Mouse (Mus musculus): ENCODE measurements around the gene Arhgef6. TPM values are rescaled to one million over a fixed set of nuclear protein-coding genes. Genes with fewer than 3 reads are reported as not detected.

Gene Arhgef6
- 1 to 10 TPM; 5.9 to 6.4 TPM for total RNA-seq (2021)

DNA sequence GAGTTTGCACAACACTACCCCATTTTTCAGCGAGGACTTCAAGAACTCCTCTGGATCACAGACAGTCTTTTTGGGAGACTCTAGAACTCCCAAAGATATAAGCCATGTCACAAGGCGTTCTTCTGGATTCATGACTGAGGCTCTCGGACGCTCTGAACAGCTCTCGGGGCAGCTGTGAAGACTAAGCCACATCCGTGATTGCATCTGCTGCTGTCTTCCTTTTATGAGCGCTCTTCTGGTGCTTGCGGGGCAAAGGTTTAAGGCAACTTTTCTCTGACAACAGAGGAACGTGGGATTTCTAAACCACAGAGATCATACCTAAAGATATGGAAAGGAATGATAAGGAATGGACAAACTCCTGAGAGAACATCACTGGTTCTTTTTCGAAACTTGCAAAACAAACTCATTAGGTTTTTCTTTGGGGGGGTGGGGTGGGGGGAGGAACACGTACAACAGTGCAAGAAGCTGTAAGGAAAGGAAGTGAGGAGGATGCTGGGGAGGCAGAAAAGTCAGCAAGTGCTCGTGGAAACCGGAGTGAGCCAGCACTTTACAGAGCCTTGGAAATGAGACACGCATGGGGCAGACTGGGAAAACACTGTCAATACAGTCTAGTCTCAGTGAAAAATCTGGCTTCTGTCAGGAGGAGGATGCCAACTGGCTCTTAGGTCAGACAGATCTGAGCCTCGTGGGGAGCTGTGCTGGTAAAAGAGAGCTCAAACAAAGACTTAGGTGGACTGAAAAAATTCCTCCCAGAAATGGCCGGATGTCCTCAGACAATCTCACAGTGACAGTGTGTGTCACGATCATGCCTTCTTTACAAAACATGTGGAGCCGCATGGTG lies at the start of gene Arhgef6:
Arhgef6 (minus strand) TSS at position 359 of the 841 bp plus-strand sequence.
- intact Hi-C loops (cut with DNase I), result no loop called here
- DNase-seq, result peak; percentile 13

- DNase-seq, result peak; percentile 34
- intact Hi-C loops (cut with DNase I), result no loop called here
These were observed 42.4 kb upstream of the Arhgef6 start for GRCm38 (mm10) chrX:57380915-57381314.

- intact Hi-C loops (cut with DNase I), result no loop called here
- DNase-seq, result no peak
These were observed 40.0 kb upstream of the Arhgef6 start for GRCm38 (mm10) chrX:57378579-57378978.

GRCm38 (mm10) chrX:57377096-57377495 lies 38.6 kb upstream of the Arhgef6 start:
- DNase-seq, result no peak
- intact Hi-C loops (cut with DNase I), result no loop called here

DNA sequence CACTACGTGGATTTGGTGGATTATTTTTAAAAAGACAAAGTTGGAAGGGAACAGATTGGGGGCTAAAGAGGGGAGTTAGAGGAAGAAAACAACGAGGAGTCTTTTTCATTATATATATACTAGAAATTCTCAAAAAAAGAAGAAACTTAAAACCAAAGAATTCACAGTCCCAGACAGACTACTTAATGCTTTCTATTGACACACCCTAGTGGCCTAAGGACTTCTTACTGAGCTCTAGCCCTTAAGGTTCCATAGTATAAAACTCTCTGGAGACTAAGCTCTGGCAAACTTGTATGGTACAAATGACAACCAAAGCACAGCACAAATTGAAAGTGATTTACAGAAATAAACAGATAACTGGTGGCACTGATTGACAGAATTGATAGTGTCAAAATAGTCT lies 35.5 kb upstream of the Arhgef6 start:
- intact Hi-C loops (cut with DNase I), result no loop called here
- DNase-seq, result no peak

DNA sequence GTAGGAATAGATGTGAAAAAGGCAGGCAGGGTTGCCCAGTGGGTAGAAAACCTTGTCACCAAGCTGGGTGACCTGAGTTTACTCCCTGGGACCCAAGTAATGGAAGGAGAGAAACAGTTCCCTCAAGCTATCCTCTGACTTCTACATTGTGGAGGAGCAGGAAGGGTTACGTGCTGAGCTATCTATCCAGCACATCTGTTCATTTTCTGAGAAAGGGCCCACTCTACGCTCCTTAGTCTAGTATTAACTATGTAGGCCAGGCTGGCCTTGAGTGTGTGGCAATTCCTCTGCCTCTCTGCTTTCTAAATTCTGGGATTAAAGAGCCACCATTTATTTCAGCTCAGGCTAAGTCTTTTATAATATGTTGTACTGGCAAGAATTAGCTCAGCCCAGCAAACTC lies 35.0 kb upstream of the Arhgef6 start:
- no peak for DNase-seq
- intact Hi-C loops (cut with DNase I), result no loop called here

DNA sequence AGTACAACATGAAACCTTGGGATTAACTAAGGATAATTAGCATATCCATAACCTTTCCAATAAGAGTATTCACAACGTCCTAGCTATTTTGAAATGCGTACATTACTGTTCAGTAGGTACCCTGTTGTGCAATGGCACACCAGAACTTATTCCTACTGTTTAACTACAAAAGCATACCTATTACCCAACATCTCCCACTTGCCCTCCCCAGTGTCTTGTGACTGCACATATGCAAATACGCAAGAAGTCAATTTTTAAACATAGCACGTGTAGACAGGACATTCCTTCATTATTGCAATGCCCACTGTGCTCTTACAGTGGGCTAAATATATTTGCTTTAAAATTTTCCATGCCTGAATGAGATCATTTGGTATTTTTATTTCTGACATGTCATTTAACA lies 34.4 kb upstream of the Arhgef6 start:
- DNase-seq, result no peak
- intact Hi-C loops (cut with DNase I), result no loop called here

- intact Hi-C loops (cut with DNase I), result no loop called here
- DNase-seq, result no peak
These were observed 26.5 kb upstream of the Arhgef6 start for GRCm38 (mm10) chrX:57364891-57365569.

GRCm38 (mm10) chrX:57359316-57359715 lies 20.8 kb upstream of the Arhgef6 start:
- no peak for DNase-seq
- intact Hi-C loops (cut with DNase I), result no loop called here

DNA sequence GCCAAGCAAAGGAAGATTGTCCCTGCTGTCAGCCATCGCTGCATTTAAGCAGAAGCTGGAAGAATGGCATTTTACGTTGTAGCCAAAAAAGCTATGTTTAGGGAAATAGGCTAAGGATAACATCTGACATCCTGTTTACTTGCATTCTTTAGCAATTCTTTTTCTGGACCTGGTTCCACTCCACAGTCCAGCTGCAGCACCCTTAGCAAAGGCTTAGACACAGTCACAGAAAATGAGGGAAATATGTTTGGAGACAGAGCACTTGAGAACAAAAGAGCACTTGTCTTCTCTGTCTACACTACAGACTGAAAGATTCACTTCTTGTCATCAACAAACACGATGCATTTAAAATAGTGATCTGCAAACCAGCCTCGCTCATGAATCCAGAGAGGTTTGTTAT lies 691 bp upstream of the Arhgef6 start:
- intact Hi-C loops (cut with DNase I), result no loop called here
- no peak for DNase-seq

- no peak for DNase-seq
- intact Hi-C loops (cut with DNase I), result no loop called here
These were observed 947 bp downstream of the Arhgef6 start for GRCm38 (mm10) chrX:57337582-57337981.

- intact Hi-C loops (cut with DNase I), result no loop called here
- no peak for DNase-seq
These were observed 1.6 kb downstream of the Arhgef6 start for GRCm38 (mm10) chrX:57336958-57337357.

DNA sequence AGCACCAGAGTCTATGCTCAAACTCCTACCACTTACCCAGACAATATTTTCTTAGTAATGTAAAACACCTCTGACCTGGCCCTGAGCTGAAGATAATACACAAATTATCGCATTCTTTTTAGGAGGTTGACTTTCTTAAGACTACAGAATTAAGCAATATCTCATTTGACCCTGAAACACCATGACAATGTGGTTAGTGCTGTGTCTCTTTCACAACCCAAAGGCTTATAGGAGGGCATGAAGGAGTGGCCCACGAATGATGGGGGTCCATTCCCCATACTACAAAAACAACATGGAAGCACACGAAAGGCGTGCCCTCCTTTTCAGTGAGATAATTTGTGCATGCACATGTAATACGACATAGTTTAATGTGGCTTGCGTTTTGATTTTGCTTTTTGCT lies 3.2 kb downstream of the Arhgef6 start:
- DNase-seq, result no peak
- intact Hi-C loops (cut with DNase I), result no loop called here

DNA sequence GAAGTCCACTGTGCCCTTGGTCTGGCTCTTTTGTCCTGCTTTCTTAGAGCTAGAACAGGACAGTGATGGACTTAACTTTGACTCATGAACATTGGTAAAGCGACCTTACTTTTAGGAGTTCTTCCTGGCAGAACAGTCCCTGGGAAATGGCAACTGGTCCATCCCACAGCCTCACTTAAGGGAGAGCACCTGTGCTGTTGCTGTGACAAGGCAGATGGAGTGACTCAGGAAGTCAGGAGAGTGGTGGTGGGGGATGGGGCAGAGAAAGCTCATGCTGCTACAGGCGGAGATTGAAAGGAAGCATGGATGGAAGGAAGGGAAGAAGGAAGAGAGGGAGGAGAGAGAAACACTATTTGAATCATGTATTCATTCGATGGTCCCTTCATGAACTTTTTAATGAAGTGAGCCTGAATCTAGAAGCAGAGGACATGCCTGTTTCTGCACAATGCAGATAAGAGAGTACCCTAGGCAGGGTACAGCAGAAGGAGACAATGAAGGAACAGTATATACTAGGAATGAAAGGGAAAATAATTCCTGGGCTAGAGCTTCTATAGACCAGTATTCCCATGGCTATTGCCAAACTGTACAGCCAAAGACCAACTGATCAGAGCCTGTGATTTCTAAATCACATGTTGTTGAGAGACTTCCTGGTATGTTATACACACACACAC lies 10.7 kb downstream of the Arhgef6 start:
- intact Hi-C loops (cut with DNase I), result no loop called here

DNA sequence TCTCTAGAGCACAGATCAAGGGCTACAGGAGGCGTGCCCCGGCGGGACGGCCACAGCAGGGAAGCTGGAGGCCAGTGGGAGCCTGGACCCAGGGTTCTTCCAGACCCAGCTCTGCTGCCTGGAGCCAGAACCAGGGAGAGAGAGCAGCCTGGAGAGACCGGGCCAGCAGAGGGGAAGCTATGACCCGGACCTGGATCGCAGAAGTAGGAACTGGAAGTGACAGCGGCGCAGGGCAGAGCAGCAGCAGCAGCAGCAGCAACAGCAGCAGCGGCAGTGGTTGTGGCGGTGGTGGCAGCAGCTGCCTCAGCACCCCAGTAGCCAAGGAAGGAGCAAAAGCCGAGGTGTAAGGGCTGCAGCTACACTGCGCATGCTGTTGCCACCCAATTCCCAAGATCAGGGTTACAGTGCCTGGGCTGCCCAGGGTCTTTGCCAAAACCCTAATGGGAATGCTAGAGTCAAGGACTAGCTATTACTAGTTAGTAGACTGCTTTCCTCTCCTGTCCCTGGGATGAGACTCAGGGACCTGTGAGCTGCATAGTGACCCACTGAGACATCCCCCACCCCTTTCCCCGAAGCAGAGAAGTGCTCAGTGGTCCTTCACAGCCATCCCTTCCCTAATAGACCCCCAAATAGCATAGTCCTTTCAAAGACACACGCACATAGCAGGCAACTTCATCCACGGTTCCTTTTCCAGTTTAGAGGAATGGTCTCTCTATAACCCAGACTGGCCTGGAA lies 11.9 kb downstream of the Arhgef6 start:
- peak; percentile 18 for DNase-seq
- intact Hi-C loops (cut with DNase I), result no loop called here

More for the DNA sequence above, 10.7 kb downstream of the Arhgef6 start:
- no peak for DNase-seq

GRCm38 (mm10) chrX:57325861-57326461 lies 12.6 kb downstream of the Arhgef6 start:
- peak; percentile 31 for DNase-seq
- intact Hi-C loops (cut with DNase I), result no loop called here

DNA sequence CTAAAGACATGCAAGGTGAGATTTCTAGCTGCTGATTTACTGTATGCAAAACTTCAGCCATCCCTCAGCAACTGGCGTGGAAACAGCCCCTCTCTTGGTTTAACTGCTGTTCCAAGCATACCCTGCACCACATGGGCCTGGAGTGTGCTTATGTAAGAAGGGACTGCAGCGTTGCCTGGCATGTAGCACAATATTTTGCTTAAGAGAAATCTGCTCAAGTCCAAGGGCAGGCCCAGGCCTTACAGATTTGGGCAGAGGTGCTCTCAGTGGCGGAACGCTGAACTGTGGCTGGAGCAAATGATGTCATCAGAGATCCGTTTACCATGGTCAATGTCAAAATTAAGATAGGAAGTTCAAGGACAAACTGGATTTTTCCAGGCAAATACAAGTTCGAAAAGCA lies 13.6 kb downstream of the Arhgef6 start:
- no peak for DNase-seq
- intact Hi-C loops (cut with DNase I), result no loop called here

- no peak for DNase-seq
- intact Hi-C loops (cut with DNase I), result no loop called here
These were observed 26.5 kb downstream of the Arhgef6 start for GRCm38 (mm10) chrX:57312066-57312465.

GRCm38 (mm10) chrX:57309993-57310392 lies 28.5 kb downstream of the Arhgef6 start:
- intact Hi-C loops (cut with DNase I), result no loop called here
- no peak for DNase-seq

DNA sequence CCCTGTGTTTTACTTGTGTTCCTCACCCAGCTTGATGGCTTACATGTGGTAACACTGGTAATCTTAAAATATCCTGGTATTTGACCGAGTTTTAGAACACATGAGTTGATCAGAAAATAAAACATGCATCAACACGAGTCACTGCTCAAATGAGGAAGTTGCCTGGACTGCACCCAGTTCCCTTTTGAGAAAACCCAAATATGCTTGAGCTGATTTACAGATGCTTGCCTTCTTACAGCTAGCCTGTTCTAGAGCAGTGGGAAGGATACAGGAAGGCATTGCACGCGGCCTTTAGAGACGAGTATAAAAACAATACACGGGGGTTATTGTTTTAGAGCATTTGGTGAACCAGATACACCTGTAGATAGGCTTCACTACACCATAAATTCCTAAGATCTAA lies 31.8 kb downstream of the Arhgef6 start:
- no peak for DNase-seq
- intact Hi-C loops (cut with DNase I), result no loop called here

Data from left cerebral cortex, postnatal 4 days (tissue).